Mouse (Mus musculus) neural tube, embryonic 13.5 days (tissue): ENCODE results near the gene Gas2. TPM values are rescaled to one million over a fixed set of nuclear protein-coding genes. Genes with fewer than 3 reads are reported as not detected.
A peak's percentile ranks its signal among the peaks of the same experiment; 100 is the strongest.

Experiments
- ATAC-seq: fragments of 200-750 bp; cut with Nextera tagmentation; 2 replicates; pipeline ENCODE4 v1.8.0; 2017; ENCODE audit warnings: low read depth, mild to moderate bottlenecking, moderate TSS enrichment, moderate library complexity
- H3K27ac ChIP-seq: fragments of 300-500 bp; sonication (generic); replicated peaks from 2 replicates; pipeline ENCODE4 v1.5.1; 2015; ENCODE audit warnings: moderate library complexity, mild to moderate bottlenecking, inconsistent platforms
- H3K27me3 ChIP-seq: fragments of 300-500 bp; sonication (generic); 2 replicates; pipeline ENCODE4 v1.6.1; 2015; ENCODE audit warnings: mild to moderate bottlenecking, inconsistent platforms
- H3K36me3 ChIP-seq: fragments of 300-500 bp; sonication (generic); 2 replicates; pipeline ENCODE4 v1.6.1; 2015; ENCODE audit warnings: mild to moderate bottlenecking, inconsistent platforms
- H3K4me1 ChIP-seq: fragments of 300-500 bp; sonication (generic); replicated peaks from 2 replicates; pipeline ENCODE4 v1.6.1; 2015; ENCODE audit warnings: inconsistent platforms
- H3K4me2 ChIP-seq: fragments of 300-500 bp; sonication (generic); 2 replicates; pipeline ENCODE4 v1.6.1; 2015; ENCODE audit warnings: inconsistent platforms, mild to moderate bottlenecking, moderate library complexity
- H3K4me3 ChIP-seq: fragments of 300-500 bp; sonication (generic); 2 replicates; pipeline ENCODE4 v1.5.1; 2015; ENCODE audit warnings: mild to moderate bottlenecking, inconsistent platforms
- H3K9ac ChIP-seq: fragments of 300-500 bp; sonication (generic); 2 replicates; pipeline ENCODE4 v1.6.1; 2015; ENCODE audit warnings: moderate library complexity, mild to moderate bottlenecking, inconsistent platforms
- H3K9me3 ChIP-seq: fragments of 300-500 bp; sonication (generic); 2 replicates; pipeline ENCODE4 v1.6.1; 2016; ENCODE audit warnings: inconsistent platforms
- WGBS: fragments of 180-500 bp; shearing (Covaris S2); methylation state at CpG from one replicate; pipeline ENCODE4 v1.1.7; 2015; 5-methylcytosine and 5-hydroxymethylcytosine counted together
- polyA plus RNA-seq: library from polyadenylated mRNA; unstranded; fragments of >200 nt; fragmentation: Nextera tagmentation; extraction: Ambion mirVana; gene quantifications from 2 replicates; pipeline ENCODE4 v1.2.1, GENCODE M21; 2015

Gas2 gene
- polyA plus RNA-seq, 1 experiment from 2014 or later, result 19.8 TPM

DNA sequence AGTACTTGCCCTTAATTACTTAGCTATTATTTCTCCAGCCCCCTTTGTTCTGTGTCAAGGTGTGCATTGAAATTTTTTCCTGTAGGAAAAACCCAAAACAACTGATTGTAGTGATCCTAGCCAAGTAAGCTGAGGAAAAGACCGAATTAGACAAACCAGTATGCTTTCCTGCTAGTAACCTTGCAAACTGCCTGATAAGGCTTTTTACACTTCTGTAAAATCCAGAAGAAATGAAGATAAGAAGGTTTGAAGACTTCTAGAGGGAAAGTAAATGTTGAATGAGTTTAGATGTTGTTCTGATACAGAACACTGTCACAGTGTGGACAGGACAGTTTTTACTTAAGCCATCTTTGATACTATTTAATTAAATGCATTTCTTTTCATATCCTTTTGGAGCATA is 75.5 kb downstream of the Gas2 start:
- Histone ChIP-seq H3K36me3 (no peaks in the 10 kb centered on the region), H3K4me1 (no peaks in the 10 kb centered on the region), H3K27me3 (no peaks in the 10 kb centered on the region), H3K4me3 (no peak overlapping the region), H3K4me2 (no peak overlapping the region), H3K9me3 (no peaks in the 10 kb centered on the region), H3K9ac (no peak overlapping the region), H3K27ac (no peak overlapping the region)
- ATAC-seq, result no peak
- 88% methylated on average over 1 of the region's 1 CpGs for WGBS

DNA sequence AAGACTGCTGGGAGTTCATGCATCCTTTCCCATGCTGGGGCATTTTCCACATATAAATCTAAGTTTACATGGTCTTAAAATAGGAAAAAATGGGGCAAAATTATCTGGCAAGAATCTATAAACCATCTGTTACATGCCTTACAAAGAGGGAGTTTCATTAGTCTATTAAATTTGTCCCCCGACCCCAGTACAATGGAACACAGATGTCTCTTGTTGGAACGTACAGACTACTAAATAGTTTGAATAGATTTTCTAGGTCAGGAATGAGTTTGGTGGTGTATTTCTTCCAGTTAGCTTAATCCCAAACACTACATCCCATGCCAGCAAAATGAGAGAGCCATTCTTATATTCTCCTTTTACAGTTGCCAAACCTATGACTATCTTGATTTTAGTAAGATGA is 78.6 kb downstream of the Gas2 start:
- Histone ChIP-seq H3K4me2 (no peak overlapping the region), H3K9ac (no peak overlapping the region), H3K4me1 (no peaks in the 10 kb centered on the region), H3K27me3 (no peaks in the 10 kb centered on the region), H3K9me3 (no peaks in the 10 kb centered on the region), H3K27ac (no peak overlapping the region), H3K36me3 (no peaks in the 10 kb centered on the region), H3K4me3 (no peak overlapping the region)
- WGBS, result 67% methylated on average over 2 of the region's 2 CpGs
- no peak for ATAC-seq

DNA sequence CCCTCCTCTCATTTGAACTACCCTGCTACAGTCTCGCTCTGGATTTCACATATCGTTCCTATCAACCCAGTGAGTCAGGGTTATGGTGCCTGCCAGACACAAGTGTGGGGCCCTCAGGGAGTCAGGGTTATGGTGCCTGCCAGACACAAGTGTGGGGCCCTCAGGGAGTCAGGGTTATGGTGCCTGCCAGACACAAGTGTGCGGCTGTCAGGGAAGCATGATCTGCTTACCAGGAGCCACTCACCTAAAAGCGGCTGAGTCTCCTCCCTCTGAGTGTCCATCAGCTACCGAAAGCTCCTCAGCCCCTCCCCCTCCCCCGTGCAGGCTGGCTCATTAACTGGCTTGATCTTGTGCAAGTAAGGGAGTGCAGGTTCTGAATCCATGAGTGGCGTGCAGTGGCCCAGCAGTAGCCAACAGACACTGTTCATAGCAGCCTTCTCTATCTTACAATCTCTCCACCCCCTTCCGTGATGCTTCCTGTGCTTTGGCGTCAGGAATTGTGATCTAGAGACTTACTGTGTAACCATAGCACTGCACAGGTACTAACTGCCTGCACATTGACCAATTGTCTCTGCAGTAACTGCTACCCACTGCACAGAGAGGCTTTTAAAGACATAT is 93.7 kb downstream of the Gas2 start:
- H3K27me3 ChIP-seq, result no peaks in the 10 kb centered on the region
- H3K4me1 ChIP-seq, result peaks cover 30% of the 10 kb centered on the region
- peak; percentile 78 for ATAC-seq
- H3K4me2 ChIP-seq, result no peak overlapping the region
- H3K9ac ChIP-seq, result no peak overlapping the region
- H3K9me3 ChIP-seq, result no peaks in the 10 kb centered on the region
- no peak overlapping the region for H3K4me3 ChIP-seq
- 36% methylated on average over 9 of the region's 9 CpGs for WGBS
- H3K36me3 ChIP-seq, result no peaks in the 10 kb centered on the region
- H3K27ac ChIP-seq, result peak overlapping the region; percentile 79

DNA sequence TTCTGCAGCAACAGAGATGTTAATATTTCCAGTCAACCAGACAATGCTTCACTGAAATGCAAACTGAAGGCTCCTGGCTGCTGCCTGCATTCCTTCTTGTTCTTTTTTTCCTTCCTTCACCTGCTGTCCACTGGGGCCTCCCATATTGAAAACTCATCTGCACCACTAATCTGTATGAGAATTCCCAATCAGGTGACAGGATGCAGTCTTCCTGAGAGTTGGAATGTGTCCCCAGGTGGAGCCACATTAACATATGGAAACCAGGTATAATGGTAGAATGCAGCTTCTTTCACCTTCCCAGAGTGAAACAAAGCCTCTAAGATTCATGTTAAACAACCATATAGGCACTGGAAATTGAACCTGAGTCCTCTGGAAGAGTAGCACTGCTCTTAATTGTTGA is 96.0 kb downstream of the Gas2 start:
- no peak for ATAC-seq
- H3K9ac ChIP-seq, result no peak overlapping the region
- H3K4me3 ChIP-seq, result no peak overlapping the region
- H3K9me3 ChIP-seq, result no peaks in the 10 kb centered on the region
- no peaks in the 10 kb centered on the region for H3K36me3 ChIP-seq
- H3K4me1 ChIP-seq, result peaks cover 51% of the 10 kb centered on the region
- H3K27me3 ChIP-seq, result no peaks in the 10 kb centered on the region
- no peak overlapping the region for H3K4me2 ChIP-seq
- H3K27ac ChIP-seq, result 0 out of 2 replicates have a peak overlapping the region, but pooled peaks have one; percentile 15

DNA sequence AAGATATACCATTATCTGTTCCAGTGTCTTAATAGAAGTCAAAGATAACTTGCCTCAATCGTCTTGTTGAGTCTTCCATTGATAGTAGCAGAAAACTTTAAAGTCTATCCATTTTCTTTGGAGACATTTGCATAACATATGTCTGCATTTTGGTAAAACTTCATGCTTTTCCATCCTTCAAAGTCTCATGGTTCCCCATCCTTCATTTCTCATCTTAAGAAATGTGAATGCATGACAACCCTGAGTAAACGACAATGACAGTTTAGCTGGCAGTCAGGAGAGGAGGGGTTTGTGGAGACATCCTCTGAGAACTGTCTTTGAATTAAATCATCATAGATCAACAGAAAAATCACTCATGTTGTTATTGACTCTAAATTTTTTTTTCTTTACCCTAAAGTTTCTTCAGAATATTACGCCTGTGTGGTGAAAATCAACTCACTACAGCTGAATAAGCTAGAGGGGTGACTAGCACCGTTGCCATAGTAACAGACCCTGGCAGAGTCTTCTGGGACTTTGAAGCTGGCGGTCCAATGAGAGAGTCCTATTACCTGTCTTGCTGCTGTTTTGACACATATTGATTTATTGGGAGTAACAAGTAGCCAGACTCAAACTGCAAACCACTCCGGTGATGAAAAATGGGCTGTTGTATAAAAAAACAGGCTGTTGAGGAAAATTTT is 99.0 kb downstream of the Gas2 start:
- no peak overlapping the region for H3K4me2 ChIP-seq
- no peaks in the 10 kb centered on the region for H3K36me3 ChIP-seq
- H3K27me3 ChIP-seq, result no peaks in the 10 kb centered on the region
- peak; percentile 70; the same call in 1 of the 2 replicates for ATAC-seq
- H3K4me3 ChIP-seq, result no peak overlapping the region
- no peak overlapping the region for H3K27ac ChIP-seq
- peaks cover 30% of the 10 kb centered on the region for H3K4me1 ChIP-seq
- 49% methylated on average over 6 of the region's 6 CpGs for WGBS
- no peak overlapping the region for H3K9ac ChIP-seq
- H3K9me3 ChIP-seq, result no peaks in the 10 kb centered on the region

DNA sequence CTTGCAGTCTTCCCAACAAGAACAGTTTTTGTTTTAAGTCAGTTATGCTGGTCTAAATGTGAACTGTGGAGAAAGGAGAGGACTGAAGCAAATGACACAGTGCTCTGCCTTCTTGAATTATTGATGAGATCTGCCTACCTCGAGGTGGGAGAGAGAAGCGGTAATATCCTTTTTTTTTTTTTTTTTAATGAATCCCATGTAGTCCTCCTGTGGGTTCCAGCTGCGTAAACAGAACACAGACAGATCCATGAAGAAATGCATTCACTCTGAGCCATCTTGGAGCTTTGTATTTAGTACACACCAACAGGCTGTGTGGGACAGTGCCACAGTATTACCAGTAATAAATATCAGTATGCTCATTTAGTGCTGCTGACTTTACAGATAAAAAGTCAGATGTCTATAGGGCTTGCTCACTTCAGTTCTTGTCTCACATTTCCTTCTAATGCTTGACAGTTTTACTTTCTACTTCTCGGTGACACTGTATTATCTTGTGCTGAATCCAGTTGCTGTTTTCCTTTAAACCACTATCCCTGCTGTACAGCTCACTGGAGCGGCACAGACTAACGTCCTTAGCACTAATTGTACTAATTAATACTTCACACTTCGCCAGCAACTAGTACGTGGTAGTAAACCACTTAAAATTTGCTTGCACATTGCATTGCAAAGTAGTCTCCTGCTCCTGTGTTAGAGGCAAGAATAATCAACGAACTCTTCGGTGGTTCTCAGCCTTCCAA is 100.6 kb downstream of the Gas2 start:
- H3K9ac ChIP-seq, result no peak overlapping the region
- peaks cover 28% of the 10 kb centered on the region for H3K4me1 ChIP-seq
- 51% methylated on average over 10 of the region's 10 CpGs for WGBS
- no peak overlapping the region for H3K4me2 ChIP-seq
- no peaks in the 10 kb centered on the region for H3K9me3 ChIP-seq
- peak overlapping the region; percentile 61 for H3K27ac ChIP-seq
- H3K4me3 ChIP-seq, result no peak overlapping the region
- ATAC-seq, result 0 out of 2 replicates have a peak, but pooled peaks have one; percentile 60
- no peaks in the 10 kb centered on the region for H3K27me3 ChIP-seq
- H3K36me3 ChIP-seq, result no peaks in the 10 kb centered on the region

DNA sequence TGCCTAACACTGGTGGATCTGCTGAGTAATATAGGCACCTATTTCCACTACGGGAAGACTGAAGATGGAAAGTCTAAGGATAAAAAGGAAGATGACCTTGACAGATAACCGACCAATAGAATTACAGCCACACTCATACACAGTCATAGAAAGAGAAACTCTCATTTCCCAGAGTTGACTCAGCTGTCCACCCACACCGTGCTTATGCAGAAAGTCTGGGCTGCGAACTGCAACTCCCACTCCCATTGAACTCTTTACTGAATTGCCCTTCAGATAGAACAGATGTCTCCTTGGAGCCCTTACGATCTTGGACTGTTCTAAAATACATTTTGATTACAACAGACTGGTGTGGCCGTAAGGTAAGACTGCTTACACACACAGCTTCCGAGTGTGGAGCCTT is 102.9 kb downstream of the Gas2 start:
- ATAC-seq, result no peak
- Histone ChIP-seq H3K4me3 (no peak overlapping the region), H3K36me3 (no peaks in the 10 kb centered on the region), H3K4me2 (no peak overlapping the region), H3K4me1 (peaks cover 28% of the 10 kb centered on the region), H3K27me3 (no peaks in the 10 kb centered on the region), H3K9ac (no peak overlapping the region), H3K9me3 (no peaks in the 10 kb centered on the region), H3K27ac (no peak overlapping the region)
- WGBS, result 89% methylated on average over 7 of the region's 7 CpGs

DNA sequence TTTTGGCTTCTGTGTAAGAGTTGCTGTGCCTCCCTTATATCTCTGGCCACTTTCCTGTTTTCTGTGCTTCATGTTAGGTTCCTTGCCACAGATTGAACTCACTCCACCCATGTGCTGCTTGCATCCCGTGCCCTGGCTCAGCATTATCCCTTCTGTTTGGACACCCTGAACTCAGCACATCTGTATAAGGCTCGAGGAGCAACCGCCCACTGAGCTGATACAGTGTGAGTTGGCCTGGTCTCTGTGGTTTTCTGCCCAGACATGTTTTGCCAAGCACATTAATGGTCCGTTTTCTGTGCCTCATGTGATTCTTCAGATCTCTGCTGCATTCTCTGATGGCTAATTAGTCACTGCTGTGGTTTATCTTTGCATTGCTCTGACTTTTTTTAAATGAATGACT is 105.8 kb downstream of the Gas2 start:
- peak overlapping the region; percentile 13; the same call in 1 of the 2 replicates for H3K27ac ChIP-seq
- no peak for ATAC-seq
- 84% methylated on average over 4 of the region's 4 CpGs for WGBS
- no peak overlapping the region for H3K4me2 ChIP-seq
- H3K4me1 ChIP-seq, result peaks cover 13% of the 10 kb centered on the region
- H3K4me3 ChIP-seq, result no peak overlapping the region
- H3K36me3 ChIP-seq, result no peaks in the 10 kb centered on the region
- no peaks in the 10 kb centered on the region for H3K27me3 ChIP-seq
- no peaks in the 10 kb centered on the region for H3K9me3 ChIP-seq
- H3K9ac ChIP-seq, result no peak overlapping the region

DNA sequence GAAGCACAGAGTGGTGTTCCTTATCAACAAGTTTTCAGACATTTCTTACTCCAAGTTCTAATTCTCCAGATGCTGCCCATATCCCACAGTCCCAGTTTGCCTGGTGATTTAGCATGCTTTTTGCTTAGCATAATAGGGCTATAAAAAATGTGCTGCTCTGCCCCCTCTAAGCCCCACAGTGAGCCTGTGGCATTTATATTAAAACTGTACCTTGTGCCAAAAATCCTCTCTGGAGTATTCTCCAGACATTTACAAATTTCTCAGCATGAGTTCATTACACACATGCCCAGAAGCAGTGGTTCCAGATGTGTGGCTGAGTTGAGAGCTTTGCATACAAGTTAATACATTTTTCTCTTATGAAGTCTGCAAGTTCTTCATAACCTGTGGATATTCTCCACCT is 107.6 kb downstream of the Gas2 start:
- Histone ChIP-seq H3K27ac (no peak overlapping the region), H3K4me2 (no peak overlapping the region), H3K9me3 (no peaks in the 10 kb centered on the region), H3K36me3 (no peaks in the 10 kb centered on the region), H3K4me3 (no peak overlapping the region), H3K4me1 (peaks cover 15% of the 10 kb centered on the region), H3K9ac (no peak overlapping the region), H3K27me3 (no peaks in the 10 kb centered on the region)
- no peak for ATAC-seq

DNA sequence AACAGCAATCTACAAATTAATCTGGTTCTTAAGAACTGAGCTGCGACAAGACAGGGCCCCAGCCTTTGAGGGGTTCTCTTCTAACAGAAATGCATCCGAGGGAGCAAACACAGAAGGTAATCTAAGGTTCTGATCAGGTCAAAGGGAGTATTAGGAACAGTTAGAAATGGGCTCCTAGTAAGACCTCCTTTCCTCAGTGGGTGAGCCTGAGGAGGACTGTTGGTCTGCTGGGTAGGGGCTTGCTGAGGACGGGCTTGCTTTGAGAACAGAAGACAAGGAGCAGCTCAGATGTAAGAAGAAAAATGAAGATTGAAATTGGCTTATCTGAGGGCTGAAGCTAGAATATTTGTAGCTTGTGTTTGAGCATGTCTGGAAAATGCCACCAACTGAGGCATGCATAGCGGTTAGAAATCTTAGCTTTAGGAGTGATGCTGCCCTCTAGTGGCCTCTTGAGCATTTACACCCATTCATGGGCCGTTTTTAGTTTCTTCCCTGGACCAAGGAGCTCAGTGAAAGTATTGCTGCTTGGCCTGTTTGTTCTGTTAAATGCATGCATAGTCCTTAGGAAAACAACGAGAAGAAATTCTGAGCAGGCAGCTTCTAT is 110.5 kb downstream of the Gas2 start:
- Histone ChIP-seq H3K27ac (peak overlapping the region; percentile 70), H3K27me3 (no peaks in the 10 kb centered on the region), H3K4me3 (no peak overlapping the region), H3K9ac (no peak overlapping the region), H3K9me3 (no peaks in the 10 kb centered on the region), H3K4me1 (peaks cover 24% of the 10 kb centered on the region), H3K4me2 (no peak overlapping the region), H3K36me3 (no peaks in the 10 kb centered on the region)
- WGBS, result 32% methylated on average over 6 of the region's 6 CpGs
- ATAC-seq, result peak; percentile 66

DNA sequence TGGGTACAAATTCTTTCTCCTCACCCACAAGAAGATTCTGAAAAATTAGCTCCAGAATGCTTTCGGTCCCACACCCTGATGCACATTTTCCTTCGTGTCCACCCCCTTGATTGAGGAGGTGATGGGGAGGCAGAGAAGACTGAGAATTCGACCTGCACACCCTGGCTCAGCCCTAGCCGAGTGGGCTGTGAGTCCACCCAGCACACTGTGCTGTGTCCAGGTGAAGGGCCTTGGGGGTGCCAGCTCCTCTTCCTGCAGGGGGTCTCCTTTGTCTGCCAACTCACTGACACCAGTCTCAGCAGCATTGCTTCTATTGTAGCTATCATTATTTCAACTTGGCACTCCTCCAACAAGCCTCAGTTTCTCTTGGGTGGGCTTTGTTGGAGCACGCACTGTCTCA is 111.3 kb downstream of the Gas2 start:
- Histone ChIP-seq H3K36me3 (no peaks in the 10 kb centered on the region), H3K4me3 (no peak overlapping the region), H3K27me3 (no peaks in the 10 kb centered on the region), H3K9me3 (no peaks in the 10 kb centered on the region), H3K9ac (no peak overlapping the region), H3K4me2 (no peak overlapping the region), H3K27ac (peak overlapping the region; percentile 70; the same call in 1 of the 2 replicates), H3K4me1 (peaks cover 24% of the 10 kb centered on the region)
- ATAC-seq, result peak; percentile 70; the same call in 1 of the 2 replicates
- WGBS, result 53% methylated on average over 5 of the region's 5 CpGs

DNA sequence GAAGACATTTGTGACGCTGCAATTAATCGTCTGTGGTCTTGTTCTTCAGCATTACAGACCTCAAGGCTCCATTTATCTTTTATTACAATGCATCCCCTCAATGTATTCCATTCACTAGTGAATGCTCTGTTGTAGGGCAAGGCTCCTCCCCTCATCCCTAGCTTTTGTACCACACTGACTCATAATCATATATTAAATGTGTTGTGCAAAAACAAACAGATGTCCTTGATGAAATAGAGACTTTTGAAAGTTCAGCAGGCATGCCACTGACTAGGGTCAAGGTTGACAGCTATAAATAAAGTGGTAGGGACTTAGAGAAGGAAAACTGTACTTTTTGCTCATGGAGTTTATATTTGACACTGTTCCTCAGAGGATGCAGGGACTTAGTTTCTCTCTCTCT is 111.7 kb downstream of the Gas2 start:
- no peaks in the 10 kb centered on the region for H3K9me3 ChIP-seq
- ATAC-seq, result no peak
- H3K27ac ChIP-seq, result peak overlapping the region; percentile 70; the same call in 1 of the 2 replicates
- H3K9ac ChIP-seq, result no peak overlapping the region
- H3K36me3 ChIP-seq, result no peaks in the 10 kb centered on the region
- no peak overlapping the region for H3K4me3 ChIP-seq
- H3K27me3 ChIP-seq, result no peaks in the 10 kb centered on the region
- peaks cover 24% of the 10 kb centered on the region for H3K4me1 ChIP-seq
- H3K4me2 ChIP-seq, result no peak overlapping the region
- WGBS, result 32% methylated on average over 2 of the region's 2 CpGs
